Mouse (Mus musculus) kidney, postnatal 25 days (tissue): Measurements from ENCODE around the gene Tlr4.
A peak's percentile ranks its signal among the peaks of the same experiment; 100 is the strongest.

ENCODE experiments used
- DNase-seq, 2 experiments: peaks; one replicate each; pipeline ENCODE4 v3.0.0; 2021; ENCODE audit warnings: mixed read lengths in 2 of 2

The Tlr4 gene

GRCm38 (mm10) chr4:66901498-66901897 is 74.1 kb downstream of the Tlr4 start:
- DNase-seq: no peak

- no peak for DNase-seq
Observed at GRCm38 (mm10) chr4:66908376-66908775, 81.0 kb downstream of the Tlr4 start.

GRCm38 (mm10) chr4:66919630-66920372 is 92.4 kb downstream of the Tlr4 start:
- no peak for DNase-seq

- DNase-seq: peak in 1 of 2 experiments; percentile 36
Observed at GRCm38 (mm10) chr4:66923616-66924276, 96.4 kb downstream of the Tlr4 start.

GRCm38 (mm10) chr4:66926066-66926465 is 98.7 kb downstream of the Tlr4 start:
- peak in 1 of 2 experiments; percentile 35 for DNase-seq

- DNase-seq: no peak
Observed at GRCm38 (mm10) chr4:66927537-66928088, 100.2 kb downstream of the Tlr4 start.

- DNase-seq: no peak
Observed at GRCm38 (mm10) chr4:66938489-66939061, 111.2 kb downstream of the Tlr4 start.

- DNase-seq: no peak
Observed at GRCm38 (mm10) chr4:66941894-66942293, 114.5 kb downstream of the Tlr4 start.

- no peak for DNase-seq
Observed at GRCm38 (mm10) chr4:66943699-66944098, 116.3 kb downstream of the Tlr4 start.

- DNase-seq: no peak
Observed at GRCm38 (mm10) chr4:66947657-66948056, 120.3 kb downstream of the Tlr4 start.

- DNase-seq: no peak
Observed at GRCm38 (mm10) chr4:66974918-66975317, 147.5 kb downstream of the Tlr4 start.
